Mouse (Mus musculus) bone marrow macrophage, adult 2 months (primary cell): Measurements from ENCODE around the gene Coasy. TPM values are rescaled to one million over a fixed set of nuclear protein-coding genes. Genes with fewer than 3 reads are reported as not detected.
"Not testable (repeated sequence)": the region's sequence is repeated elsewhere in the genome, so short reads cannot be mapped to it uniquely, and the experiment has no call there.

Experiments used
- H3K27ac ChIP-seq: 2 replicates; pipeline ENCODE4 v1.5.1; 2012; ENCODE audit warnings: low read depth, low read length; ENCODE audit not compliant: insufficient read depth
- H3K4me1 ChIP-seq: 2 replicates; pipeline ENCODE4 v1.6.1; 2012; ENCODE audit warnings: low read length; ENCODE audit not compliant: control insufficient read depth, insufficient read depth
- H3K4me3 ChIP-seq: 2 replicates; pipeline ENCODE4 v1.5.1; 2012; ENCODE audit warnings: mild to moderate bottlenecking, low read length, moderate library complexity; ENCODE audit not compliant: insufficient read depth
- CTCF ChIP-seq: IDR thresholded peaks from 2 replicates; pipeline ENCODE4 v1.5.1; 2012; ENCODE audit warnings: low read depth, mild to moderate bottlenecking, low read length, moderate library complexity
- POLR2A ChIP-seq: IDR thresholded peaks from 2 replicates; pipeline ENCODE4 v1.6.1; 2012; ENCODE audit warnings: mild to moderate bottlenecking, low read depth, low read length, borderline replicate concordance
- polyA plus RNA-seq: library from polyadenylated mRNA; stranded (reverse); fragments of >200 nt; gene quantifications from 2 replicates; pipeline ENCODE4 v1.2.4, GENCODE M21; 2012; ENCODE audit not compliant: missing spikeins, insufficient read depth, insufficient read length

Gene Coasy
- polyA plus RNA-seq, 1 experiment: 19.6 TPM

- TF ChIP-seq CTCF: no peak
- TF ChIP-seq POLR2A: no peak
- H3K27ac ChIP-seq: no peak overlapping the region
- H3K4me1 ChIP-seq: peaks cover 17% of the 10 kb centered on the region
- H3K4me3 ChIP-seq: no peak overlapping the region
Measured at GRCm38 (mm10) chr11:101109351-101109750, 27.0 kb downstream of the Coasy start.

GRCm38 (mm10) chr11:101110708-101111107, 28.3 kb downstream of the Coasy start:
- peaks cover 25% of the 10 kb centered on the region for H3K4me1 ChIP-seq
- H3K27ac ChIP-seq: no peak overlapping the region
- no peak overlapping the region for H3K4me3 ChIP-seq
- no peak for TF ChIP-seq CTCF
- TF ChIP-seq POLR2A: no peak

GRCm38 (mm10) chr11:101111178-101111577, 28.8 kb downstream of the Coasy start:
- TF ChIP-seq CTCF (no peak), POLR2A (no peak)
- no peak overlapping the region for H3K4me3 ChIP-seq
- H3K27ac ChIP-seq: no peak overlapping the region
- H3K4me1 ChIP-seq: peaks cover 29% of the 10 kb centered on the region

GRCm38 (mm10) chr11:101112186-101112585, 29.8 kb downstream of the Coasy start:
- H3K4me3 ChIP-seq: no peak overlapping the region
- H3K4me1 ChIP-seq: peaks cover 38% of the 10 kb centered on the region
- TF ChIP-seq POLR2A (no peak), CTCF (no peak)
- H3K27ac ChIP-seq: no peak overlapping the region

- TF ChIP-seq CTCF: no peak
- TF ChIP-seq POLR2A: no peak
- H3K4me1 ChIP-seq: peaks cover 46% of the 10 kb centered on the region
Measured at GRCm38 (mm10) chr11:101115564-101115963, 33.2 kb downstream of the Coasy start.

GRCm38 (mm10) chr11:101118105-101118504, 35.7 kb downstream of the Coasy start:
- no peak overlapping the region for H3K27ac ChIP-seq
- peaks cover 42% of the 10 kb centered on the region for H3K4me1 ChIP-seq
- TF ChIP-seq POLR2A: no peak
- TF ChIP-seq CTCF: no peak
- peak overlapping the region; percentile 77 for H3K4me3 ChIP-seq

More at GRCm38 (mm10) chr11:101115564-101115963, 33.2 kb downstream of the Coasy start:
- Histone ChIP-seq H3K27ac (peak overlapping the region; percentile 94), H3K4me3 (no peak overlapping the region)

GRCm38 (mm10) chr11:101119131-101119760, 36.9 kb downstream of the Coasy start:
- Histone ChIP-seq H3K4me3 (peak overlapping the region; percentile 77), H3K4me1 (peaks cover 35% of the 10 kb centered on the region), H3K27ac (peak overlapping the region; percentile 58)
- no peak for TF ChIP-seq CTCF
- no peak for TF ChIP-seq POLR2A

- H3K4me1 ChIP-seq: peaks cover 29% of the 10 kb centered on the region
- H3K27ac ChIP-seq: peak within 1 kb of the TSS; percentile 58
- peak within 1 kb of the TSS; percentile 77 for H3K4me3 ChIP-seq
- no peak for TF ChIP-seq CTCF
- peak; percentile 80; the same call in 1 of the 2 replicates for TF ChIP-seq POLR2A
Measured at GRCm38 (mm10) chr11:101119761-101120544, 37.6 kb downstream of the Coasy start, which contains the start of the genes Retreg3 and Tubg1. Gene Retreg3 (minus strand): TSS chr11:101119893. Gene Tubg1 (plus strand): TSS chr11:101119938.

- H3K4me1 ChIP-seq: peaks cover 26% of the 10 kb centered on the region
- H3K27ac ChIP-seq: peak overlapping the region; percentile 49
- H3K4me3 ChIP-seq: peak overlapping the region; percentile 73
- TF ChIP-seq POLR2A (no peak), CTCF (no peak)
Measured at GRCm38 (mm10) chr11:101120545-101121188, 38.3 kb downstream of the Coasy start.

GRCm38 (mm10) chr11:101124494-101124893, 42.1 kb downstream of the Coasy start:
- not testable (repeated sequence) for H3K4me1 ChIP-seq, H3K4me3 ChIP-seq, H3K27ac ChIP-seq

- not testable (repeated sequence) for H3K4me3 ChIP-seq, H3K27ac ChIP-seq, H3K4me1 ChIP-seq
Measured at GRCm38 (mm10) chr11:101125008-101125407, 42.6 kb downstream of the Coasy start.
